Mouse (Mus musculus): ENCODE measurements around the gene 1700034J05Rik. TPM values are rescaled to one million over a fixed set of nuclear protein-coding genes. Genes with fewer than 3 reads are reported as not detected.
A peak's percentile ranks its signal among the peaks of the same experiment; 100 is the strongest.

The 1700034J05Rik gene
- polyA plus RNA-seq, 1 experiment from 2014 or later, result 0.21 TPM

DNA sequence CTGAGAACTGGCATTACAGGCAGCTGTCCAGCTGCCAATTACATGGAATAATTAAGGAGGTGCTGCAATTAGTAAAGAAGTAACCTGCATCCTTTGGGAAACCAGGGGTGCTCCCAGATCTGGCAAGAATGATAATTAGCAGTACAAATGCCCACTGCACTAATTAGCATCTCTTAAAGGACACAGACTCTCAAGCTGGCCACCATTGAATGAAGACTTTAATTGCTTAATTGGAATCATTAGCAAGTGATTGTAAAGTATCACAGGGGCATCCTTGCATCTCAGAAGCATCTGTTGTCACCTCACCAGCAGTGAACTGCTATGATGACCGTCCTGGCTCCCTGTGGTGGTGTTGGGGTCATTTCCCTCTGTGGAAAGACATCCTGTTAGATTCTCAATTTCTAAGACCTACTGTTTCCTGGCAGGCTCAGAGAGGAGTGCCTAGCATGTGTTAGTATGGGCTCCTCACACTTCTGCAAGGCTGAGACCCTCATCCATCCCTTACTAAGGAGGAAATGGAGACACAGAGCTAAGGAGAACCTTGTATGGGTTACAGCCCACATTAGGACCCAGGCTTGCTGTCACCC is 27.1 kb upstream of the 1700034J05Rik start:
- no peak overlapping the region for H3K27ac ChIP-seq (ENCODE audit: low read length)
- no peaks in the 10 kb centered on the region for H3K36me3 ChIP-seq (ENCODE audit: control insufficient read depth, insufficient read depth, low read length)
- ATAC-seq (ENCODE audit: insufficient read depth, low FRiP score), result no peak
- H3K9me3 ChIP-seq (replicated peaks; ENCODE audit: control insufficient read depth, low read length), result no peaks in the 10 kb centered on the region
- no peak overlapping the region for H3K4me2 ChIP-seq (ENCODE audit: low read depth, low read length)
- H3K27me3 ChIP-seq (ENCODE audit: control insufficient read depth, insufficient read depth, low read length), result no peaks in the 10 kb centered on the region
- WGBS, result 84% methylated on average over 1 of the region's 1 CpGs
- H3K4me3 ChIP-seq (replicated peaks; ENCODE audit: low read length), result no peak overlapping the region
- peaks cover 11% of the 10 kb centered on the region for H3K4me1 ChIP-seq (ENCODE audit: control insufficient read depth, insufficient read depth, low read length)
- no peak overlapping the region for H3K9ac ChIP-seq (ENCODE audit: low read length)

DNA sequence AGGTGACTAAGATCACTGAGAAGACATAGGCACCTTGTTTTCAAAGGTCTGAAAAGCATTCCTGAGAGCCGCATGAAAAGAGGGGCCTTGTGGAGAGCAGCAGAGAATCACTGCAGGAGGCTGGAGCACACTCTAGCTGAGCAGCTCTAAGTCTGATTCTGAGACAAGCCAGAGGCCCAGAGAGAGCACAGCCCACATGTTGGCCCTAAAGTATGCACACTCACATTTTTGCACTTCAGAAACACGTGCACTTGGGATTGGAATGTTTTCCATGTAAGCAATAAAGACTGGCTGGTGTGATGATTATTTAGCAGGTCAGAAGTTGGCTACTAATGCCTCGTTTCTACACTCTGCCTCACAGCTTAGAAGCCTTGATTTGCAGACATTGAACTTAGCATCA is 25.7 kb upstream of the 1700034J05Rik start:
- Histone ChIP-seq H3K4me2 (ENCODE audit: low read depth, low read length) (no peak overlapping the region), H3K4me3 (replicated peaks; ENCODE audit: low read length) (no peak overlapping the region), H3K27ac (ENCODE audit: low read length) (0 out of 2 replicates have a peak overlapping the region, but pooled peaks have one; percentile 11), H3K27me3 (ENCODE audit: control insufficient read depth, insufficient read depth, low read length) (no peaks in the 10 kb centered on the region), H3K36me3 (ENCODE audit: control insufficient read depth, insufficient read depth, low read length) (no peaks in the 10 kb centered on the region), H3K9ac (ENCODE audit: low read length) (no peak overlapping the region), H3K9me3 (replicated peaks; ENCODE audit: control insufficient read depth, low read length) (no peaks in the 10 kb centered on the region), H3K4me1 (ENCODE audit: control insufficient read depth, insufficient read depth, low read length) (peaks cover 11% of the 10 kb centered on the region)
- WGBS, result 26% methylated on average over 3 of the region's 3 CpGs
- ATAC-seq (ENCODE audit: insufficient read depth, low FRiP score), result no peak

DNA sequence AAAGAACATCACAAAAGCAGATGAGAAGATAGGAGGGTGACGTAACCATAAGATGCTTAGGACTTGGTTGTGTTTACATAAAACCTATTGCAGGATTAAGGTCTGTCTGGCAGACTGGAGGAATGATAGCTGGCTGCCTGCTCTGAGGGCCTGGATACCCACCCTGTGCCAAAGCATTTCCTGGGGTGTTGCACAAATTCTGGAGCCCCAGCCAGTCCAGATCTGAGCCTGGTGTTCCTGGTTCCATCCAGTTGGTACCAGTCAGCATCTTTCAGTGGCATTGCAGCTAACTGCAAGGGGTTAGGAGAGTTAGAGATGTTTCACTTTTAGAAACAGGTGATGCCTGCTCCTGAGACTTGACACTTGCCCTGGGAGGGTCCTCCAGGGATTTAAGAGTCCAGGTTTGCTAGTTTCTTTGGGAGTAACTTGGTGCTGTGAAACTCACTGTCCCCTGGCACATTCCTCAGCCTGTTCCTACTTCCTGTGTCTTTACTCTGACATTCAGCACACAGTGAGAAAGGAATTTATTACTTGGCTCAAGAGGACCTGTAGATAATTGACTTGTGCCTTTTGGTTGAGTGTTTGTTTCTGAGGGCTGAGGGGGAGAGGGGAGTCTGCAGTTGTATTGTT is 25.0 kb upstream of the 1700034J05Rik start:
- Histone ChIP-seq H3K4me3 (replicated peaks; ENCODE audit: low read length) (no peak overlapping the region), H3K4me2 (ENCODE audit: low read depth, low read length) (no peak overlapping the region), H3K9me3 (replicated peaks; ENCODE audit: control insufficient read depth, low read length) (no peaks in the 10 kb centered on the region), H3K27me3 (ENCODE audit: control insufficient read depth, insufficient read depth, low read length) (no peaks in the 10 kb centered on the region), H3K36me3 (ENCODE audit: control insufficient read depth, insufficient read depth, low read length) (no peaks in the 10 kb centered on the region), H3K4me1 (ENCODE audit: control insufficient read depth, insufficient read depth, low read length) (peaks cover 9% of the 10 kb centered on the region), H3K27ac (ENCODE audit: low read length) (peak overlapping the region; percentile 11; the same call in 1 of the 2 replicates), H3K9ac (ENCODE audit: low read length) (no peak overlapping the region)
- 37% methylated on average over 1 of the region's 1 CpGs for WGBS
- ATAC-seq (ENCODE audit: insufficient read depth, low FRiP score), result peak; percentile 58; the same call in 1 of the 2 replicates

DNA sequence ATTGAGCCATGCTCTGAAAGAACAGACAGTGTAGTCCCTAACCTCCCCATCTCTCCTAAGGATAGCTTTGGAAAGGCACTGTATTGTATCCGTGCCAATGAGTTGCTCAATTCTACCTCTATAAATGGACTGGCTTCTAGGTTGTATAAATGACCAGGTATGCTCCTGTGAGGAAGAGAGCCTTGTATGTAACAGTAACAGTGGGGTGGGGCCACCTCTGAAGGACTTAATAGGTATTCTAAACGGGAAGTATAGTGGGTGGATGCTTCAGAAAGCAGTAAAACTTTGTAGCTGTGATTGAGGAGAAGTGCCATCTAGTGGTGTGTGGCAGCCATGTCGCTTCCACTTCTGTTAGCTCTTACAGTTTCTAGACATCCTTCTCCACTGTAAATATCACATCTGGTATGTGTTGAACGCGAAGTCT is 24.5 kb upstream of the 1700034J05Rik start:
- no peak overlapping the region for H3K9ac ChIP-seq (ENCODE audit: low read length)
- no peak overlapping the region for H3K4me2 ChIP-seq (ENCODE audit: low read depth, low read length)
- 29% methylated on average over 5 of the region's 5 CpGs for WGBS
- H3K4me1 ChIP-seq (ENCODE audit: control insufficient read depth, insufficient read depth, low read length), result peaks cover 10% of the 10 kb centered on the region
- no peak overlapping the region for H3K27ac ChIP-seq (ENCODE audit: low read length)
- no peaks in the 10 kb centered on the region for H3K27me3 ChIP-seq (ENCODE audit: control insufficient read depth, insufficient read depth, low read length)
- peak; percentile 15; the same call in 1 of the 2 replicates for ATAC-seq (ENCODE audit: insufficient read depth, low FRiP score)
- H3K36me3 ChIP-seq (ENCODE audit: control insufficient read depth, insufficient read depth, low read length), result no peaks in the 10 kb centered on the region
- H3K4me3 ChIP-seq (replicated peaks; ENCODE audit: low read length), result no peak overlapping the region
- H3K9me3 ChIP-seq (replicated peaks; ENCODE audit: control insufficient read depth, low read length), result no peaks in the 10 kb centered on the region

DNA sequence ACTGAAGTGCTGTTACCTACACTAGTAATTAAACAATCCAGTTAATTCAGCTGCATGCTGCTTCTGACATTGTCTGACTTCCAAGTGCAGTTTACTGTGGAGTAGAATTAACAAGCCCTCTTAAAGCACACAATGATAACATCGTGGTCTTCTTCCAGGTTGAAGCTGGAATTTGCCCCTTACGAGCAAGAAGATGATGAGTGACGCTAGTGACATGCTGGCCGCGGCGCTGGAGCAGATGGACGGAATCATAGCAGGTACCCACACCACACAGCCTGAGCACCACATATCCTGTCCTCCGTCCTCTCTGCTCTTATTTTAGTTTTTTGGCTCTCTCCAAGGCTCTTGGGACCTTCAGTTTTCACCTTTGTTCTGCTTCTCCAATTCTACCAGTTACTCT is 22.2 kb upstream of the 1700034J05Rik start:
- H3K4me2 ChIP-seq (ENCODE audit: low read depth, low read length), result no peak overlapping the region
- H3K36me3 ChIP-seq (ENCODE audit: control insufficient read depth, insufficient read depth, low read length), result no peaks in the 10 kb centered on the region
- no peaks in the 10 kb centered on the region for H3K9me3 ChIP-seq (replicated peaks; ENCODE audit: control insufficient read depth, low read length)
- peaks cover 13% of the 10 kb centered on the region for H3K4me1 ChIP-seq (ENCODE audit: control insufficient read depth, insufficient read depth, low read length)
- H3K27ac ChIP-seq (ENCODE audit: low read length), result no peak overlapping the region
- H3K9ac ChIP-seq (ENCODE audit: low read length), result no peak overlapping the region
- WGBS, result 84% methylated on average over 8 of the region's 8 CpGs
- no peak for ATAC-seq (ENCODE audit: insufficient read depth, low FRiP score)
- H3K27me3 ChIP-seq (ENCODE audit: control insufficient read depth, insufficient read depth, low read length), result no peaks in the 10 kb centered on the region
- H3K4me3 ChIP-seq (replicated peaks; ENCODE audit: low read length), result no peak overlapping the region

DNA sequence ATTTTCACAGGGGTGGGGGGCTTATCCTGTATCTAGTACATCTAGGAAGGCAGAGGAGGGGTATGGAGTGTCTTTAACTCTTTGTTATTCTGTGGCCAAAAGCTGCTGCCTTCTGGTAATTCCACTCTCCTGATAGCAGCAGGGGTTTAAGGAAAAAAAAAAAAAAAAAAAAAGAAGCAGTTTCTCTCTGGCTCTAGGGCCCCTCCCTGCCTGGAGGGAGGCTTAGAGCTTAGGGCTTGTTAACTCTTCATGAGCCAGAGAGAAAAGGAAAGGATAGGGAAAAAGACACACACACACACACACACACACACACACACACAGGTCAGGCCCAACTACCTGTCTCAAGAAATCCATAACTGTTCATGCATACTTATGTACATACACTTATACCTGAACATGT is 19.6 kb upstream of the 1700034J05Rik start:
- Histone ChIP-seq H3K4me2 (ENCODE audit: low read depth, low read length) (no peak overlapping the region), H3K4me1 (ENCODE audit: control insufficient read depth, insufficient read depth, low read length) (peaks cover 7% of the 10 kb centered on the region; the same call in 1 of the 2 replicates), H3K36me3 (ENCODE audit: control insufficient read depth, insufficient read depth, low read length) (no peaks in the 10 kb centered on the region), H3K9ac (ENCODE audit: low read length) (no peak overlapping the region), H3K9me3 (replicated peaks; ENCODE audit: control insufficient read depth, low read length) (no peaks in the 10 kb centered on the region), H3K4me3 (replicated peaks; ENCODE audit: low read length) (no peak overlapping the region), H3K27ac (ENCODE audit: low read length) (no peak overlapping the region), H3K27me3 (ENCODE audit: control insufficient read depth, insufficient read depth, low read length) (no peaks in the 10 kb centered on the region)
- ATAC-seq (ENCODE audit: insufficient read depth, low FRiP score), result no peak

DNA sequence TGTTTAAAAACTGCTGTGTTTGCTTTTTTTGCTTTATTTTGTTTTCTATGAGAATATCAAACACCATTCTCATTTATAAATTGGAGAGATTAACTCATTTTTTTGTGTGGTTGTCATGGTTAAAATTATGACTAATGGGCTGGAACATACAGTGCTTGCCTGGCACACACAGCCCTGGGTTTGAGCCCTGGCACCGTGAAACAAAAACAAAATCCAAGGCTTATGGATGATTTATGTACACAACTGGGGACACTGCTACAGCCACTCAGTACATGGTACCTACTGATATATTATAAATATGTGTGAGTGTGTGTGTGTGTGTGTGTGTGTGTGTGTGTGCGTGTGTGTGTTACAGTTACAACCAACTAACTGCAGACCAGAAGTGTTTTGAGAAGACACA is 19.2 kb upstream of the 1700034J05Rik start:
- 53% methylated on average over 2 of the region's 2 CpGs for WGBS

DNA sequence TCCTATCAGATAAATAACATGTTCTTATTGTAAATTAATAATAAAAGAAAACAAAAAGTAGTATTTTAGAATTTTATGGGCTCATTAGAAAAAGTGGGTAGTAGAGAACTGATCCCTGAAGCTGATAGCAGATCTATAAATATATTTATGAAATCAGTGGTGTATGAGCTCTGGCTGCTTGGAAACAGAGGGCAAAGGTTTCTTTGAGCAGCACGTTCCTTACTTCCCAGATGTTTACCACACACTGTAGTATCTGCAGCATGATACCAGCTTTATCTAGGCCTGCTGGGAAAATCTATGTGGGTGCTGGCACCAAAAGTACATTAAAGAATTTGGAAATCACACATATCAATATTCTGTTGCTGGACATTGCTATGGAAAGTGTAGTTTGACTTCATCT is 18.5 kb upstream of the 1700034J05Rik start:
- ATAC-seq (ENCODE audit: insufficient read depth, low FRiP score), result peak; percentile 58; the same call in 1 of the 2 replicates
- 33% methylated on average over 1 of the region's 1 CpGs for WGBS
- no peaks in the 10 kb centered on the region for H3K27me3 ChIP-seq (ENCODE audit: control insufficient read depth, insufficient read depth, low read length)
- H3K4me2 ChIP-seq (ENCODE audit: low read depth, low read length), result no peak overlapping the region
- 0 out of 2 replicates have a peak, but pooled peaks cover 4% of the 10 kb centered on the region for H3K4me1 ChIP-seq (ENCODE audit: control insufficient read depth, insufficient read depth, low read length)
- H3K27ac ChIP-seq (ENCODE audit: low read length), result no peak overlapping the region
- H3K9ac ChIP-seq (ENCODE audit: low read length), result no peak overlapping the region
- H3K9me3 ChIP-seq (replicated peaks; ENCODE audit: control insufficient read depth, low read length), result no peaks in the 10 kb centered on the region
- no peak overlapping the region for H3K4me3 ChIP-seq (replicated peaks; ENCODE audit: low read length)
- no peaks in the 10 kb centered on the region for H3K36me3 ChIP-seq (ENCODE audit: control insufficient read depth, insufficient read depth, low read length)

More for the DNA sequence above, 19.2 kb upstream of the 1700034J05Rik start:
- H3K27ac ChIP-seq (ENCODE audit: low read length), result no peak overlapping the region
- H3K36me3 ChIP-seq (ENCODE audit: control insufficient read depth, insufficient read depth, low read length), result no peaks in the 10 kb centered on the region
- H3K4me3 ChIP-seq (replicated peaks; ENCODE audit: low read length), result no peak overlapping the region
- H3K4me1 ChIP-seq (ENCODE audit: control insufficient read depth, insufficient read depth, low read length), result 0 out of 2 replicates have a peak, but pooled peaks cover 4% of the 10 kb centered on the region
- no peak overlapping the region for H3K4me2 ChIP-seq (ENCODE audit: low read depth, low read length)
- ATAC-seq (ENCODE audit: insufficient read depth, low FRiP score), result no peak
- H3K9me3 ChIP-seq (replicated peaks; ENCODE audit: control insufficient read depth, low read length), result no peaks in the 10 kb centered on the region
- H3K27me3 ChIP-seq (ENCODE audit: control insufficient read depth, insufficient read depth, low read length), result no peaks in the 10 kb centered on the region
- H3K9ac ChIP-seq (ENCODE audit: low read length), result no peak overlapping the region

DNA sequence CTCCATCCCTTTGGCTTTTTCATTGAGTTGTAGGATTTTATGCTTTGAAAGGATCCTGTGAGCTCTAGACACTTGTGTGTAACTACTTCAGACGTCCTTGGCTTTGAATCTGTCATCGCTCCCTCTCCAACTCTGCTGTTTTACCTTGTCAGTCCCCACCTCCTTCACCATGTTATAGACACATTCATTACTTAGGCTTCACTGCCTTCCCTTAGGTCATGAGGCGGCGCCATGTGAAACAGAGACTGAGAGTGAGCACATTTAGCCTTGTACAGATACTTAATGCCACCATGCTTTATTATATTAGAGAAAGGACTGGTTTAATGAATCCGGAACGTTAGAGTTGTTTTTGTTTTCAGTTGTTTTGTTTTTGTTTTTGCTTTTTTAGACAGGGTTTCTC is 17.8 kb upstream of the 1700034J05Rik start:
- no peak overlapping the region for H3K4me3 ChIP-seq (replicated peaks; ENCODE audit: low read length)
- H3K36me3 ChIP-seq (ENCODE audit: control insufficient read depth, insufficient read depth, low read length), result no peaks in the 10 kb centered on the region
- H3K4me1 ChIP-seq (ENCODE audit: control insufficient read depth, insufficient read depth, low read length), result 0 out of 2 replicates have a peak, but pooled peaks cover 4% of the 10 kb centered on the region
- ATAC-seq (ENCODE audit: insufficient read depth, low FRiP score), result no peak
- no peaks in the 10 kb centered on the region for H3K27me3 ChIP-seq (ENCODE audit: control insufficient read depth, insufficient read depth, low read length)
- no peak overlapping the region for H3K27ac ChIP-seq (ENCODE audit: low read length)
- no peak overlapping the region for H3K4me2 ChIP-seq (ENCODE audit: low read depth, low read length)
- H3K9ac ChIP-seq (ENCODE audit: low read length), result no peak overlapping the region
- 86% methylated on average over 6 of the region's 6 CpGs for WGBS
- no peaks in the 10 kb centered on the region for H3K9me3 ChIP-seq (replicated peaks; ENCODE audit: control insufficient read depth, low read length)
